Mouse (Mus musculus): ENCODE results near the gene Hk1. TPM values are rescaled to one million over a fixed set of nuclear protein-coding genes. Genes with fewer than 3 reads are reported as not detected.

Gene Hk1
- total RNA-seq, 2 experiments from 2014 or later, result 99.7 to 113 TPM

DNA sequence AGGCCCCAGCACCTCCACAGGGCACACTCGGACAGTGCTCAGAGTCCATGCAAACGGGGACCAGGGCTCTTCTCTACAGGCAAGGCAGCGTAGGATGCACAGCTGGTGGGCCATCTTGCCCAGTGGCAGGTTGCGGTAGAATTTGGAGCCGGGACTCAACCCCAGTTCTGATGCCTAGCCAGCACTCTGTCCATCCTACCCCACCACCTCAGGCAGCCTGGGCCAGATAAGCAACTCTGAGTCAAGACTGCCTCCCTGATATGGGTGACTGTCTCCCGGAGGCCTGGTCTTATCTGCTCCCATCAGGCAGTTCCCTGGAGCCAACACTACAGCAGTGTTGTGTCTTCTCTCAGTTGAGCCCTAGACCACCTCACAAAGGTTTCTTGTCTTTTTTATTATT is 37.2 kb downstream of the Hk1 start:
- intact Hi-C loops (cut with DNase I), result loop anchor here (10.0 kb wide), 1 partner anchor 142 kb away; the partner anchor contains the start of gene Vps26a
- DNase-seq, result no peak

DNA sequence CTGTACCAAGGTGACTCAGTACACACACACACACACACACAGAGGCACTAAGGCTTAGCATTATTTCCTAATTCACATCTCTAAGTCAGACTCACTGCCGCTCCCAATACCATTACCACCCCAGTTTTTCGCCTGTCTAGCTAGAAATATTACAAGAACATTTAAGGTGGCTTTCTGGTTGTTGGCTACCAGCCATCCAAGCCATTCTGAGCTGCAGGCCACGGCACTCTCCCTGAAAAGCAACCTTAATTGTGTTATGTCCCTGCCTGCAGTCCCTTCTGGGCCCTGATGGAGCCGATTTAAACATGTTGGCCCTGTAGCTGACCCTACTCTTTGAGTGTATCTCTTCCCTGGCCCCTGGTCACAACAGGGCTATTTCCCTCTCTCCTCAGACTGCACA is 37.8 kb downstream of the Hk1 start:
- intact Hi-C loops (cut with DNase I), result loop anchor here (2.0 to 10.0 kb wide), 2 partner anchors 67 to 143 kb away; partner anchors contain the start of gene Vps26a
- no peak for DNase-seq

DNA sequence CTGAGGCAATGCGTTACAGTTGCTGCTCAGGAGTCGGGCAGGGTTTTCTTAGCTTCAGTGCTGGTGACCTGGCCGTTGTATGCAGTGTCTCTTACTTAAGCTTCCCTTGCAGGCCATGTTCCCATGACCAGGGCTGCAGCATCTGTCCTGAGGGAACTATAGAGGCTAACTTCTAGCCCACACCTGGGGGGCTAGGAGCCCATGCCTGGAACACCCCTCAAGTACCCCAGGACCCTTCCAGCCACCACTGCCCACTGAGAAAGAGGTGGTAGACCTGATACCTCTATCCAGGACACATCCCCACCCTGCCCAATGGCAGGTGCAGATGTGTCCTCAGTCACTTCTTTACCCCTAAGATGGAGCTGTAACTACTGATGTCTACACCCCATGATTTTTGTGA is 38.7 kb downstream of the Hk1 start:
- intact Hi-C loops (cut with DNase I), result loop anchor here (2.0 to 10.0 kb wide), 2 partner anchors 66 to 144 kb away; partner anchors contain the start of gene Vps26a

DNA sequence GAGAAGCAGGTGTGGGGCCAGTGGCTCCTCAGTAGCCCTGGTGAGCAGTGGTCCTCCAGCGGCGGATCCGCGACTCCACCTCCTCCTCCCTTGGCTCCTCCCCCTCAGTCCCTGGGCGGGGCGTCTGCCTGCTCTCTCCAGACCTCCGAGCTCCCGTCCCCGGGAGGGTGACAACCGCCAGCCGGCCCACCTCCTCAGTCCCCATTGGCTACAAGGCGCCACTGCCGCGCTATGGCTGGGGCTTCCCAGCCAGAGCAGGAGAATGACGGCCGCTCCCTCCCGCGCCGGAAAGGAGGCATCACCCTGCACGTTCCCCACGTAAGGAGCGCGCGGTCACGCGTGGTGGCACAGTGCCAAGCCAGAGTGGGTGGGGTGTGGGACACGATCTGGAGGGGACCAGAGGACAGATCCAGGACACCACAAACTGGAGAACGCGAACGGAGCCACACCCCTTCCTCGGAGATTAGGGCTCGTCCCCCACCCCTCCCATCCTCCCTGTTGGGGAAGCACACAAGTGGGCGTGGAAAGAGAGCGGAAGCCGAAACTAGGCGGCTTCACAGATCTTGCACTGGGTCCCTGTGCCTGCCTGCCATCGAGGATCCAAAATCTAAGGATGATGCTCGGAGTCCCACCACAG is 39.5 kb downstream of the Hk1 start:
- intact Hi-C loops (cut with DNase I), result loop anchor here (2.0 to 10.0 kb wide), 2 partner anchors 65 to 145 kb away; partner anchors contain the start of gene Vps26a
- DNase-seq, result peak; percentile 97 to 98

More for the DNA sequence above, 38.7 kb downstream of the Hk1 start:
- DNase-seq, result no peak

DNA sequence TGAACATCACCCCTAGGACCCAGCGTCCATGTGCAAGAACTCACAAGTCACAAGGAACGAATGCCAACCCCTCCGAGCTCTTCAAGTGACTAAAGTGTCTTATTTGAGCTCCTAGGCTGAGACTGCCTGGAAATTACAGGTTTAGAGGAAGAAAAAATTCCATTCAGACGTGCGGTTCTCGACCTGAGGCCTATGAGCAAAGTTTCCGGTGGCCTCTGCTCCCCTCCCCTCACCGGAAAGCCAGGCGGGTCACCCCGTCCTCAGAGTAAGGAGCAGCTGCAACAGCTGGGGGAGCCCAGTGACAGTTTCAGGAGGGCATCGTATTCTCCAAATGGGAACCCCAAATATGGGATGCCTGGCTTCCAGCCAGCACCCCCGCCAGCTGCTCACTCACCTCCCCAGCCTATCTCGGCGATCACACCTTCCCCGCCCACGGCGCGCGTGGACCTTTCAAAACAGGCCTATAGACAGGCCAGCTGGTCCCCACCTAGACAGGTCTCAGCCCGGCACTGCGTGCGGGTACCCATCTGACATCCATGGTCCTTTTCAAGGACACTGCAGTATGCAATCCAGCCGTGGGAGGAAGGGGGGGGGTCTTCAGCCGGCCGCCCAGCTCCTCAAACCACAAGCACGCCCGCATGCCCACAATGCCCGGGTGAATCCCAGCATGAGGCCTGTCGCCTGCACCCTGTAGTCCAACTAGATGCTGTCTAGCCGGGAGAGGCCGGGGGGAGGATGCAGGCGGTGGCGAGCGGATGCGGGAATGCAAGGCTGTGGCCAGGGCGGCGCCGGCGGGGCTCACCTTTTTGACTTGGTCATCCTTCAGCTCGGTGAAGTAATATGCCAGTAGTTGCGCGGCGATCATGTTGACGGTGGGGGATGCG is 40.3 kb downstream of the Hk1 start:
- DNase-seq, result peak; percentile 45 to 59
- intact Hi-C loops (cut with DNase I), result loop anchor here (2.0 to 10.0 kb wide), 3 partner anchors 39 to 145 kb away; partner anchors contain the start of gene Vps26a

DNA sequence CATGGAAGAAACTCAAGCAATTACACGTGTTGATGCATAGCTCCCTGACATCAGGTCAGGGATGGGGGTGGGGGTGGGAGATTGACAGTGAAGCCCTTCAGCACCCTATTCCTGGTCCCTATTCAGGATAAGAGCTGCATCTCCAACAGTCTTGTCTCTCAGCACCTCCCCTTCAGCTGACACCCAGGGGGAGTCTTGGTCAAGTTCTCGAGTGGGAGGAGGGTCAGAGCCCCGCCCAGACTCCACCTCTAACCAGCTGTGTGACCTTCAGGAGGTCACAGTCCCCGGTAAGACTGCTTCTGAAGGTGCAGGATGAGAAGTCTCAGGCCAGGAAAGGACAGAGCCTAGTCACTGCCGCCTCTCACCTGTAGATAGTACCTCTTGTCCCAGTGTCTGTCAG is 41.1 kb downstream of the Hk1 start:
- intact Hi-C loops (cut with DNase I), result loop anchor here (2.0 kb wide), 1 partner anchor 38 kb away; no protein-coding TSS in a partner anchor

DNA sequence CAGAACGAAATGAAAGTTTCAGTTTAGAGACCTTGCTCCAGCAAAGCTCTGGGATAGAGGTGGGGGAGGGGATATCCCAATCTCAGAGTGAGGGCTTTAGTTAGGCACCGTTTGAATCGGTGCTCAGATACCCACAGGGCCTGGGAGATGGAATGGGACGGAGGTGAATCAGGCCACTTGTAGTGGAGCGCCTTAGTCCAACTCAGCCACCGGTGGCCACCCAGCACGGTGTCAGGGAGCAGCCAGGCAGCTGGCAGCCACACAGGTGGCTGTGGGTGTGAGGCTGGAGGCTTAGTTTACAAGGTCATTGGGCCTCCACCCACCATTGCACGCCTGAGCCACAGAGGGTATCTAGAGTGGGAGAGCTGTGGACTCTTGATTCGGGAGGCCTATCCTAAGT is 41.5 kb downstream of the Hk1 start:
- DNase-seq, result no peak
- intact Hi-C loops (cut with DNase I), result loop anchor here (2.0 kb wide), 1 partner anchor 37 kb away; no protein-coding TSS in a partner anchor

More for the DNA sequence above, 41.1 kb downstream of the Hk1 start:
- DNase-seq, result peak in 1 of 2 experiments; percentile 27

DNA sequence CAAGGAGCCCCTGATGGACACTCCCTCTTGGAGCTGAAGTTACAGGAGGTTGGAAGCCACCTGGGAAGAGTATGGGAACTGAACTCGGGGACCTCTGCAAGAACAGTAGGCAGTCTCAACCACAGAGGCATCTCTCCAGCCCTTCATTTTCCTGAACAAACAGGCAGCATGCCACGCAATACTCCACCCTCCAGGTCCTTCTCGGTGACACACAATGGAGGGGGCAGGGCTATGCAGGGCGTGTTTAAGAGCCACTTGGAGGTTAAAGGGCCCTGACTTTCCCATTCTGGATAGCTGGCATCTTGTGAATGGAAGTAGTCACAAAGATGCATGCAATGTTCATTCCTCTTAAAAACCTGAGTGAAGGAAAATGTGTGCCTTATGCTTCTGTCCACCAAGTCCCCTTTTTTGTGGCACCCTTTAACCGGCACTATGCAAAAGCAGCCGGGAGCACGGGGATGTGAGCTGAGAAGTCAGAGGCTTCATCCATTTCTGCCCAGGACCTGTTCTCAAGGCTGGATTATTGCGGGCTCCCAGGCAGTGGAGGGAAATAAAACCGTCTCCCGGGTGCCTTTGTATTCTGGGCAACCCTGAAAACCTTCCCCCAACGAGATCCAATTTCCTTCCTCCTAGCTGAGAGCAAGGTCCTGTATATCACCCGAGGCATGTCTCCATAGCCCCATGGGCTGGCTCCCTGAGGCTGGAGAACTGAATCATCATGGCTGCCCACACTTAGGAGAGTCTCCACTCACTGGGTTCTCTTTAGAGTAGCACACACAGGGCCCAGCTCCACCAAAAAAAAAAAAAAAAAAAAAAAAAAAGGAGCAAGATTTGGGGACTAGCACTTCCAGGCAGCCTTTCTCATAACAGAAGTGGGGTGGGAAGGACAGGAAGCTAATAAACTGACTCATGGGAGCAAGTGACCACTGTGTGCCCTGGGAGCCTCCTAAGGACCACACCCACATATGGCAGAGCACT is 42.8 kb downstream of the Hk1 start:
- intact Hi-C loops (cut with DNase I), result no loop called here
- DNase-seq, result peak; percentile 30 to 45

DNA sequence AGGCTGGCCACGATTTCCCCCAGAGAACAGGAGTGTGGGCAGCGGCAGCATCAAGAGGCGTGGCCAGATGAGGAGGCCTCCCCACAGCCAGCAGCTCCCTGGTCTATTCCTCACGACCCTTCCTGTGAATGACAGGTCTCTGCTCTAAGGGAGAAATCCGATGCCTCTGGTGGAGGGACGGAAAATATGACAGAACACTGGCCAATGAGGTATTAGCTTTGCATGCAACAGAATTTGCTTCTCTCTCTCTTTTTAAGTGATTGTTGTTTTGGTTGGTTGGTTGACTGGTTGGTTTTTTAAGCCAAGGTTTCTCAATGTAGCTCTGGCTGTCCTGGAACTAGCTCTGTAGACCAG is 44.3 kb downstream of the Hk1 start:
- intact Hi-C loops (cut with DNase I), result no loop called here

DNA sequence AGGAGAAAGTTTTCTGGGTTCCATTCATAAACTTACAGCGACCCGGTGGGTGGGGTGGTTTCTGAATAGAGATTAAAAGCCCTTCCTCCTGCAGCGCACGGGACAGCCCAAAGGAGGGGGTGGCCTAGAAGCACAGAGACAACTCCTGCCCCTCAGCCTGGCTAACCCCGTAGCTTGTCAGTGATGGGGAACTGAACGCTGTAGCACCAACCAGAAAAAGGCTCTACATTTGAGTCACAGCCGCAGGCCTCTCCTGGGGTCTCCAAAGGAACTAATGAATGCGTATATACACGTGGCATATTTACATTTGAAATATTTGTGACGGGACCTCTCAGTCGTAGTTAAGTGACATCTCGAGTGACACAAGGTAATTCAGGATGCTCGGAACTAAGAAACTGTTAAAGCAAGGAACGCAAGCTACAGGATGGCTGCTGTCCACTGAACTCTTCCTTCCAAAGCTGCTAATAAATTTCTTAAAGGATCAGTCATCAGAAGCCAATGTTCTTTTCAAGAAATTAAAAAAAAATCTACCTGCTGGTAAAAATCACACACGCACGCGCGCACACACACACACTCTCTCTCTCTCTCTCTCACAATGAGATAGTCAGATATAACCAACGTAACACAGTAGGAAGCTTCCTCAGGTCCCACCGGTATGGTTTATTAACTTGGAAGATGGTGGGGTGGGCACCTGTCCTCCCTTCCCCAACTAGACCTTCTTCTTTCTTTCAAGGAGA is 44.9 kb downstream of the Hk1 start:
- intact Hi-C loops (cut with DNase I), result no loop called here

More for the DNA sequence above, 44.3 kb downstream of the Hk1 start:
- no peak for DNase-seq

DNA sequence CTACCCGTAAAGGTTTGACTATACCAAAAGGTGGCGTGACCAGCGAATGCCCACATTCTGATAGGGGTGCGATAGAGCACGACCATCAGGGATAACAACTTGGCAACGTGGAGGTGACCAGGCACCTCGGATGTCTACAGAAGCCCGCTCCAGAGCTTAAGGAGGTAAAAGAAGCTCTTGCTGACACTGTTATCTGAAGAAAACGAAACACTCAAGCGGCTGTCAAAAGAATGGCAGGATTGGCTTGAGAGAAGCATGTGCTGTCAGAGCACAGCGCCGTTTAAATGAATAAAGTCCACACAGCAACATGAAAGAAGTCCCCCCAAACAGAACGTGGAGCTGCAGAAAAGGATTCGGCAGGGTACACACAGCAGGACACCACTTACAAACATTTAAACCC is 46.4 kb downstream of the Hk1 start:
- intact Hi-C loops (cut with DNase I), result no loop called here
- DNase-seq, result no peak

More for the DNA sequence above, 44.9 kb downstream of the Hk1 start:
- no peak for DNase-seq

DNA sequence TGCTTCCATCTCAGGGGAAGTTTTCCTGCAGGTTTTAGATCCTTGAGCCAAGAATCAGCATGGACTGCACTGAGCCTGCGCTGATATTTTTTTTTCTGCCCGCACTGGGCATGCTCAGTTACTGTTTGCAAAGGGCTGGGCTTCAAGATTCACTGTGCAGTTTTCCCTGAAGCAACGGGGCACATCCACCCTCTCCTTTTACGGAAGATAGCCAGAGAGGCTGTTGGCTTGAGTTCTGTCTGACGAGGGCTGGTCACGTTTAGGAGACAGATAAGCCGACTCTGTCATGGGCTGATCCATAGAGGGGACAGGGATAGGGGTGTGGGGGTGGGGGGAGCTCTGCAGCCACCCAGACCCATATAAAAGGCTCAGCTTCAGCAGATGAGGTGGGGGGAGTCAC is 47.2 kb downstream of the Hk1 start:
- intact Hi-C loops (cut with DNase I), result no loop called here
- peak; percentile 59 to 63 for DNase-seq

DNA sequence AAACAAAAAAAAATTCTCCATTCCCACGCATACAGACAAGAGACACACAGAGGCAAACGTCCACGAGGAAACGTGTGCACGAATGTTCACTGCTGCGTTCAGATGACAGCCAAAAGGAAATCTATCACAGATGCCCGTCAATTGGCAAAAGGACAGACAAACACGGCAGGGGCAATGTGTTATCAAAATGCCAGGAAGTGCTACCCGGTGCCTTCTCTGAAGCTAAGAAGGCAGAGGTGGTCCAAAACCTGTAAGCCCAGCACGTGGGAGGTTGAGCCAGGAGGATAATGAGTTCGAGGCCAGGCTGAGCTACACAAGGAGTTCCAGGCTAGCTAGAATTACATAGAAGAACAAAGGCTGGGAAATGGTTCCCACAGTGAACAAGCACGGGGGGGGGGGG is 47.9 kb downstream of the Hk1 start:
- no peak for DNase-seq
- intact Hi-C loops (cut with DNase I), result no loop called here

DNA sequence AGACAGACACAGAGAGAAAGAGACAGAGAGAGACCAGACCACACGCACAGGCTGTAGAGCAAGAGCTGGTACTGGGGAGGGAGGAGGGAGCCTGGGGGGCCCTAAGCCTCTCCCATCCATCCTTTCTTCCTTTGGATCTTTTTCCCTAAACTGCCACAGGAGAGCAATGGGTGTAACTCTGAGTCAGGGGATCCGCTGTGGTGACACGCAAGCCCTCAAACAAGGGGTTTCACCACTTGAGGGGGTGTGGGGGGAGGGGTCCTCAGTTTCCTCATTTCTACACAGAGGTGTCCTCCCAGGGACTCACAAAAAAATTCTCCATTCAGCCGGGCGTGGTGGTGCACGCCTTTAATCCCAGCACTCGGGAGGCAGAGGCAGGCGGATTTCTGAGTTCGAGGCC is 48.4 kb downstream of the Hk1 start:
- no peak for DNase-seq
- intact Hi-C loops (cut with DNase I), result no loop called here

DNA sequence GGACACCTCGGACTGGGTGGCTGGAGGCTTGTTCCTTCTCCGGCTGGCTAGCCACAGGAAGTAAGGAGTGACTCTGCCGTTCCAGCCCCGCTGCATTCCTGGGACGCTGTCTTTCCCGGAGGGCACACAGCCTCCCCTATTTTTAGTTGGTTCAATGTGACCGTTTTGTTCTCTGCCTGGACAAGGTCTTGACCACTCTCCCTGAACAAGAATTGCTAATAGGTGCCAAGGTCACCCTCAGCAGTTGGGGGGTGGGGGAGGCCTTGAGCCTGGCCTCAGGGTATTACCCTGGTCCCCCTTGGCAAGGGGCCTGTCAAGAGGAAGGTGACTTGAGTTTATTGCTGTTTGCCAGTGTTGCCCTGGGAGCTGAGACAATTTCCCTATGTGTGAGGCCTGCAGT is 49.9 kb downstream of the Hk1 start:
- intact Hi-C loops (cut with DNase I), result no loop called here
- peak in 1 of 2 experiments; percentile 46 for DNase-seq

DNA sequence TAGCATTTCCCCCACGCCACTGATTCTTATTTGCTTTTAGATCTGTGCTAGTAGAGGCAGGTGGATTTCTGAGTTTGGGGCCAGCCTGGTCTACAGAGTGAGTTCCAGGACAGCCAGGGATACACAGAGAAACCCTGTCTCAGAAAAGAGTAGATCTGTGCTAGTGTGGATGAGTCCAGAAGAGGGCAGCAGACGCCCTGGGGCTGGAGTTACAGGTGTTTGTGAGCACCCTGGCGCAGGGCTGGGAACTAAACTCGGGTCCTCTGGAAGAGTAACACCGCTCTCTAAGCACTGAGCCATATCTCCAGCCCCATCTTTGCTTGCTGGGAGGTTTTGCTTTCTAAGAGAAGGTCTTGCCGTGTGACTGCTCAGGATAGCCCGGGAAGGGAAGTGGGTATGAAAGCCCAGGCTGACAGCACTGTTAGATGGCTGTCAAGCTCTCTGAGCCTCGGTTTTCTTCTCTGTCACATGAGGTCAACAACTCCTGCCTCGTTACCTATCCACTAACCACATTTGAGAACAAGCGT is 50.8 kb downstream of the Hk1 start:
- intact Hi-C loops (cut with DNase I), result no loop called here

DNA sequence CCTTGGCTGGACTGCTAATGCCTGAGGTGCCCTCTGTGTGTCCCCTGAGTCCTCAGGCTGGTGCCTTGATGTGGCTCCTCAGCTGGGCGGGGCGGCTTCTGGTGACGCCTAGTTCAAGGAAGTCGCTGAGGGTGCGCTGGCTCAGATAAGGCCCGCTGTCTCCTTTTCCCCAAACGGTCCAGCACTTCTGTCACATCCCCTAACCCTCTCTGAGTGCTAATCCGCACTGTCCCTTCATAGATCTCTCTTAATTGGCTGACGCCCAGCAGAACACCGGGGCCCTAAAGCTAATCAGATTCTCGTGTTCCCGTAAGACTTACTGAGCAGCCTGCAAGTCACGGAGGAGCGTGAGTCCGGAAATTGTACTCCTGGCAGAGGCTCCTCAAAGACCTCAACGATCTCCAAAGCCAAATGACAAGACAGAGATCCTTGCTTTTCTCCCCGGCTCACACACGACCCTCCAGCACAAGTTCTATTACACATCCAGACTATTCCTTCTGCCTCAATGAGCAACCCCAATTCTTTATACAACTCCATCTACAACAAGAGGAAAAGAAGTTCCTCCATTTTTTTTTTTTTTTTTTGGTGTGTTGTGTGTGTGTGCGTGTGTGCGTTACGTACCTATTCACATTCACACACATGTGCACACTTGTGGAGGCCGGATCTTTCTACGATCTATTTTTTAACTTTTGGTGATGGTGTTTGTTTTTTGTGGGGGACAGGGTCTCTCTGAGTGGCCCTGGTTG is 52.0 kb downstream of the Hk1 start:
- intact Hi-C loops (cut with DNase I), result no loop called here
- DNase-seq, result peak in 1 of 2 experiments; percentile 37

More for the DNA sequence above, 50.8 kb downstream of the Hk1 start:
- DNase-seq, result no peak

DNA sequence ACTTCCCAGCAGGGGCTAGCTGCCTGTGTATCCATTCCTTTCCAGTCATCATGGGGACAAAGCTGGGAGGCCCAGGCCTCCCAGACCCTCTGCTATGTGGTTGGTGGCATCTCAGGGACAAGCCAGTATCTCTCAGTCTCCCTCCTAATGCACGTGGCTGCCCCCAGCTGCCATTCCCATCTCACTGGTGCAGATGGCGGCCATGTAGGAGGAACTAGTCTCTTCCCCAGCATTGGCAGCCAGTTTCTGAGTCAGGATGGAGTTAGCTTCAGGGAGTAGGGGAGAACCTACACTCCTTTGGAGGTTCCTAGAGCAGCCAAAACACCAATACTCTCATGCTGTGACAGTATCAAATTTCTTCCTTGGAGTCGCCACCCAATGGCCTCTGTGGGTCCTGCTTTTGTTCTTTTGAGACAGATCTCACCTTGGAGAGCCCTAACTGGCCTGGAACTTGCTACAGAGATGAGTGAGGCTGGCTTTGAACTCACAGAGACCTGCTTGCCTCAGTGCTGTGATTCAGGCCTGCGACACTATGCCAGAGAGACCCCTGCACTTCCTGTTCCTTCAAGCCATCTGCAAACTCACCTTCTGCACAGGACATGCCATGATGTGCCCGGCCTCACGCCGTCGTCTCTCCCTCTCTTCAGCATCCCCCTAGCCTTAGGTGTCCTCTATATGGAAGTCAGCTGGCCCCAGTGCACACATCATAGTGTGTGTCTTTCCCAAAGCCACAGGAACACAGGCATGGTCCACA is 52.7 kb downstream of the Hk1 start:
- DNase-seq, result no peak
- intact Hi-C loops (cut with DNase I), result no loop called here

All from heart, postnatal 36 days (tissue).